Mouse (Mus musculus) spleen, adult 2 months (tissue): Measurements from ENCODE around the gene Map3k4.

Experiments
- CTCF ChIP-seq: fragments of 200-500 bp; IDR thresholded peaks from 2 replicates; pipeline ENCODE4 v1.5.1; 2011; ENCODE audit warnings: mild to moderate bottlenecking, inconsistent platforms; ENCODE audit not compliant: insufficient read depth, insufficient read length, insufficient replicate concordance; ENCODE audit errors: extremely low read depth
- POLR2A ChIP-seq: fragments of 200-500 bp; IDR thresholded peaks from 2 replicates; pipeline ENCODE4 v1.6.1; 2011; ENCODE audit warnings: low read depth, low read length, inconsistent platforms

GRCm38 (mm10) chr17:12259957-12260356 is 58.6 kb downstream of the Map3k4 start:
- TF ChIP-seq CTCF = no peak
- no peak for TF ChIP-seq POLR2A
